Mouse (Mus musculus) intestine, postnatal 0 days (tissue): Measurements from ENCODE around the gene Rps27rt. TPM values are rescaled to one million over a fixed set of nuclear protein-coding genes. Genes with fewer than 3 reads are reported as not detected.

Source experiments
- ATAC-seq: fragments of 200-750 bp; cut with Nextera tagmentation; 2 replicates; pipeline ENCODE4 v1.8.0; 2017; ENCODE audit warnings: mild to moderate bottlenecking, moderate TSS enrichment, moderate library complexity
- H3K27ac ChIP-seq: fragments of 300-500 bp; sonication (generic); 2 replicates; pipeline ENCODE4 v1.5.1; 2014; ENCODE audit warnings: mild to moderate bottlenecking, low read depth, low read length, moderate library complexity
- H3K27me3 ChIP-seq: fragments of 300-500 bp; sonication (generic); replicated peaks from 2 replicates; pipeline ENCODE4 v1.6.1; 2014; ENCODE audit warnings: low read length, mixed read lengths; ENCODE audit not compliant: control insufficient read depth, insufficient read depth
- H3K36me3 ChIP-seq: fragments of 300-500 bp; sonication (generic); 2 replicates; pipeline ENCODE4 v1.6.1; 2014; ENCODE audit warnings: mild to moderate bottlenecking, moderate library complexity; ENCODE audit not compliant: control insufficient read depth, insufficient read depth
- H3K4me1 ChIP-seq: fragments of 300-500 bp; sonication (generic); replicated peaks from 2 replicates; pipeline ENCODE4 v1.6.1; 2014; ENCODE audit warnings: antibody characterized with exemption, low read length, mixed read lengths; ENCODE audit not compliant: control insufficient read depth, insufficient read depth
- H3K4me2 ChIP-seq: fragments of 300-500 bp; sonication (generic); replicated peaks from 2 replicates; pipeline ENCODE4 v1.6.1; 2014; ENCODE audit warnings: low read depth, mild to moderate bottlenecking, moderate library complexity
- H3K4me3 ChIP-seq: fragments of 300-500 bp; sonication (generic); 2 replicates; pipeline ENCODE4 v1.5.1; 2014; ENCODE audit warnings: low read depth, low read length
- H3K9ac ChIP-seq: fragments of 300-500 bp; sonication (generic); 2 replicates; pipeline ENCODE4 v1.6.1; 2014; ENCODE audit warnings: mild to moderate bottlenecking, low read depth, low read length
- H3K9me3 ChIP-seq: fragments of 300-500 bp; sonication (generic); 2 replicates; pipeline ENCODE4 v1.6.1; 2016; ENCODE audit warnings: mixed run types; ENCODE audit not compliant: control insufficient read depth
- CTCF ChIP-seq: sonication (generic); IDR thresholded peaks from 2 replicates; pipeline ENCODE4 v1.5.1; 2016; ENCODE audit warnings: low read depth, mild to moderate bottlenecking, control low read depth, antibody characterized with exemption, moderate library complexity
- WGBS: fragments of 180-500 bp; shearing (Covaris S2); extraction: QIAGEN DNeasy Blood & Tissue Kit; methylation state at CpG from one replicate; pipeline ENCODE4 v1.1.7; 2014; 5-methylcytosine and 5-hydroxymethylcytosine counted together
- polyA plus RNA-seq: library from polyadenylated mRNA; unstranded; fragments of >200 nt; fragmentation: Nextera tagmentation; extraction: Ambion mirVana; gene quantifications from 2 replicates; pipeline ENCODE4 v1.2.1, GENCODE M21; 2015

Gene Rps27rt
- polyA plus RNA-seq, 1 experiment from 2014 or later = 456 TPM

- H3K36me3 ChIP-seq = no peaks in the 10 kb centered on the region
- H3K9ac ChIP-seq = no peak overlapping the region
- no peaks in the 10 kb centered on the region for H3K4me1 ChIP-seq
- TF ChIP-seq CTCF = no peak
- no peak for ATAC-seq
- H3K9me3 ChIP-seq = no peaks in the 10 kb centered on the region
- WGBS = 78% methylated on average over 6 of the region's 6 CpGs
- no peaks in the 10 kb centered on the region for H3K27me3 ChIP-seq
- no peak overlapping the region for H3K27ac ChIP-seq
- no peak overlapping the region for H3K4me3 ChIP-seq
- no peak overlapping the region for H3K4me2 ChIP-seq
Observed at GRCm38 (mm10) chr9:114988610-114989327, 6.2 kb upstream of the Rps27rt start.

- no peaks in the 10 kb centered on the region for H3K27me3 ChIP-seq
- H3K9me3 ChIP-seq = no peaks in the 10 kb centered on the region
Observed at GRCm38 (mm10) chr9:114988029-114988428, 5.5 kb upstream of the Rps27rt start.

GRCm38 (mm10) chr9:114986361-114986760 is 3.8 kb upstream of the Rps27rt start:
- ATAC-seq = no peak
- H3K4me2 ChIP-seq = no peak overlapping the region
- 88% methylated on average over 5 of the region's 5 CpGs for WGBS
- no peak for TF ChIP-seq CTCF
- no peaks in the 10 kb centered on the region for H3K4me1 ChIP-seq
- H3K27ac ChIP-seq = no peak overlapping the region
- H3K36me3 ChIP-seq = no peaks in the 10 kb centered on the region
- H3K4me3 ChIP-seq = no peak overlapping the region
- no peaks in the 10 kb centered on the region for H3K9me3 ChIP-seq
- no peak overlapping the region for H3K9ac ChIP-seq
- H3K27me3 ChIP-seq = no peaks in the 10 kb centered on the region

More at GRCm38 (mm10) chr9:114988029-114988428, 5.5 kb upstream of the Rps27rt start:
- Histone ChIP-seq H3K36me3 (no peaks in the 10 kb centered on the region), H3K4me1 (no peaks in the 10 kb centered on the region), H3K27ac (no peak overlapping the region), H3K4me3 (no peak overlapping the region), H3K9ac (no peak overlapping the region), H3K4me2 (no peak overlapping the region)
- no peak for TF ChIP-seq CTCF
- 96% methylated on average over 3 of the region's 3 CpGs for WGBS
- no peak for ATAC-seq

- Histone ChIP-seq H3K4me3 (no peak overlapping the region), H3K4me1 (no peaks in the 10 kb centered on the region; the same call in 1 of the 2 replicates), H3K27ac (no peak overlapping the region), H3K36me3 (no peaks in the 10 kb centered on the region), H3K9ac (no peak overlapping the region), H3K9me3 (no peaks in the 10 kb centered on the region), H3K27me3 (no peaks in the 10 kb centered on the region), H3K4me2 (no peak overlapping the region)
- no peak for TF ChIP-seq CTCF
- no peak for ATAC-seq
- 92% methylated on average over 5 of the region's 5 CpGs for WGBS
Observed at GRCm38 (mm10) chr9:114985741-114986140, 3.2 kb upstream of the Rps27rt start.

GRCm38 (mm10) chr9:114979969-114980368 is 2.6 kb downstream of the Rps27rt start:
- Histone ChIP-seq H3K9me3 (no peaks in the 10 kb centered on the region), H3K4me3 (0 out of 2 replicates have a peak overlapping the region, but pooled peaks have one; percentile 84), H3K4me1 (peaks cover 11% of the 10 kb centered on the region), H3K9ac (no peak overlapping the region), H3K36me3 (no peaks in the 10 kb centered on the region), H3K4me2 (peak overlapping the region; percentile 95), H3K27me3 (no peaks in the 10 kb centered on the region), H3K27ac (0 out of 2 replicates have a peak overlapping the region, but pooled peaks have one; percentile 28)
- 30% methylated on average over 6 of the region's 6 CpGs for WGBS
- TF ChIP-seq CTCF = no peak
- no peak for ATAC-seq

GRCm38 (mm10) chr9:114978281-114979111 is 4.0 kb downstream of the Rps27rt start, which contains the start of gene Osbpl10:
Gene Osbpl10, plus strand, starts transcription at chr9:114978569.
- peaks cover 11% of the 10 kb centered on the region for H3K4me1 ChIP-seq
- peak within 1 kb of the TSS; percentile 84 for H3K4me3 ChIP-seq
- no peaks in the 10 kb centered on the region for H3K36me3 ChIP-seq
- peak within 1 kb of the TSS; percentile 87 for H3K9ac ChIP-seq
- peak; percentile 81 for ATAC-seq
- peak within 1 kb of the TSS; percentile 95 for H3K4me2 ChIP-seq
- H3K9me3 ChIP-seq = no peaks in the 10 kb centered on the region
- TF ChIP-seq CTCF = peak; percentile 67
- under 1% methylated on average over 63 of the region's 86 CpGs for WGBS
- H3K27ac ChIP-seq = peak within 1 kb of the TSS; percentile 94
- no peaks in the 10 kb centered on the region for H3K27me3 ChIP-seq
